Mouse (Mus musculus): Measurements from ENCODE around the gene Plekhh1.

DNA sequence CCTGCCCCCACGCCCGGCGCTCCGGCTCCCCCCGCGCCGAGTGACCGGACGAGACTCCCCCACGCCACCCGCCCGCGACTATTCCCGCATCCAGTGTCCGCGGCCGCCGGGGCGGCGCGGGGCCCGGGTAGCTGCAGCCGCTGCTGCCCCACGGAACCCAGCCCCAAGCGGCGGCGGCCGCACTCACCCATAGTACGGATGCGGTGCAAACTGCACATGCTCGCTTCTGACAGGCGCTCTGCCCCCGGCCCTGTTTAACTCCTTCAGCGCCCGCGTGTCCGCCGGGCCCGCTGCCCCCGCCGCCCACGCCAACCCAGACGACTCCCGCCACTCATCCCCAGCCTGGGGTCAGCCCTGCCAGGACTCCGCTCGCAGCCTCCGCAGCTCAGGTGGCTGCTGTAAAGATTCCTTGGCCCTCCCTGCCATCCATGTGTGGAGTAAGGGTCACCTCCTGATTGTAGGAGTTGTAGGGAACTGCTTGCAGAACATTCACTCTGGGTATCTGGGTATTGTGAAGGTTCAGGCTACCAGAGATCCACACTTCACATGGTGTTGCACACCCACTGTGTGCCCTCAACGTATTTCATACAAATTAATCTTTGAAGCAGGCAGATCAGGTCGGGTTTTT lies 21.7 kb upstream of the Plekhh1 start, which contains the start of gene Tmem229b:
- TF ChIP-seq ZMIZ1 (IDR thresholded peaks at IDR 0.05; ENCODE audit: low read depth, low read length) (0 out of 2 replicates have a peak, but pooled peaks have one; percentile 39), ZC3H11A (IDR thresholded peaks at IDR 0.05; ENCODE audit: low read depth, low read length) (no peak), POLR2A (IDR thresholded peaks at IDR 0.05; ENCODE audit: control insufficient read depth in 1 of 2, insufficient read depth in 1 of 2, low read depth in 1 of 2, low read length in 2 of 2, poor library complexity in 1 of 2) (peak; percentile 45 to 64; a peak in 2 of 4 replicates)

Measured in MEL (cell line).